Mouse (Mus musculus): ENCODE measurements around the gene Nova2.

DNA sequence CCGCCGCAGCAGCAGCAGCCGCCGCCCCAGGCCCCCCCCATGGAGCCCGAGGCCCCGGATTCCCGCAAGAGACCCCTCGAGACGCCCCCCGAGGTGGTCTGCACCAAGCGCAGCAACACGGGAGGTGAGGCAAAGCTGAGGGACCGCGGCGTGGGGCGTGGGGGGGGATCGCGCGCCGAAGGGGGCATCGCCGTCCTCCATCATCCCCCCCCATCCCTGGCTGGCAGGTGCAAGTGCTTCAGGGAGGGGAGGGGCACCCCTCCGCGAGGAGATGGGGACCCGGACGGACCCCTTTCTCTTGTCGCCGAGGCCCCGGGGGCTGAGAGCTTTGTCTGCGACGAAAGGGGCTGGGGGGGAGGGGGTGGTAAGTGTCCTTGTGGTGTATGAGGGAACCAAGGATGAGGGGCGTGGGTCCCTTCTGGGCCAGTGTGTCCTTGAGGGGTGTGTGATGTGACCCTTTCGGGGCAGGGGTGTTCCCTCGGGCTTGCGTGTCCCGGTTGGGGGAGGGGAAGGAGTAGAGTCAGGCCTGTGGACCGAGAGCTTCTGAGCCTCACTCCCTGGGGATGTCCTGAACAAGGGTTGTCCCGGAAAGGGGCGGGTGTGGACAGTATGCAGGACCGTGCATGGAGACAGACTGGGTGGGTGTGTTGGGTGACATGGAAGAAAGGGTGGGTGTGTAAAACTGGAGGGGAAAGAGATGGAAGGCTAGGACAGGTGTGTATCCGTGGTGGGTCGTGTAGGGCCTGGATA, 528 bp downstream of the Nova2 start:
- no peak for TF ChIP-seq CTCF (IDR thresholded peaks at IDR 0.05; ENCODE audit: low read depth)
- TF ChIP-seq EP300 (IDR thresholded peaks at IDR 0.05; ENCODE audit: low read depth): no peak
